Comparison of ENCODE assay signal across 9 mouse cellular contexts in the genomic region with DNA sequence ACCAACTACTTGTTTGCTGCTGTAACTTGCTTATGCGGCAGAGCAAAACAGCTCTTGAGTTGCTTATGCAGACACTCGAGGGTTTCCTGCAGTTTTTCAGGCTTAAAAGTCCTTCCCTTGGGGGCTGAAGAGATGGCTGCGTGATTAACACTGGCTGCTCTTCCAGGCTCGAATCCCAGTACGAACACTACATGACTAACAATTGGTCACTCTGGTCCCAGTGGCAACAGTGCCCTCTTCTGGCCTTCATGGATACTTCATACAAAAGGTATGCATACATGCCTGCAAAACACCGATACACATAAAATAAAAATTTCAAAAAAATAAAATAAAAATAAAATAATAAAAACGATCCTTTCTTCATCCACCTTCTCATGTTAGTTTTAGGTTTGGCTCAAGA. TPM values are rescaled to one million over a fixed set of nuclear protein-coding genes. Genes with fewer than 3 reads are reported as not detected.
DNase-seq lines count a peak whose midpoint lies in the region; ATAC-seq and TF ChIP-seq lines count a peak whose summit lies in the region.
"Had no signal": no experiment of that assay in that cellular context is flagged by ENCODE, and none has a peak within 500 bp of the region (broad histone marks: within the 10 kb centered on the region; RNA-seq: fewer than 3 reads in every experiment).

No protein-coding gene starts in this region.

- peak; percentile 49 for DNase-seq in CD4-positive, CD25-positive, alpha-beta regulatory T cell, adult 2 months (ENCODE audit: low read depth, low spot score)
- DNase-seq in left cerebral cortex, adult 2 months (ENCODE audit: extremely low spot score in 1 of 2, low spot score in 2 of 2): no peak
- no peak for DNase-seq in left cerebral cortex, adult 8-10 months (ENCODE audit: low spot score in 2 of 2)
- DNase-seq in ZHBTc4 (ENCODE audit: low read depth, low spot score): peak; percentile 83
- DNase-seq in kidney, postnatal 14 days: peak; percentile 47
- DNase-seq in ovary, postnatal 10 days (ENCODE audit: low spot score): no peak
- DNase-seq in frontal cortex, postnatal 25 days (ENCODE audit: low spot score in 2 of 2): no peak

- H3K4me3 ChIP-seq in left cerebral cortex, adult 2 months: no peak overlapping the region
- H3K4me3 ChIP-seq: heart, embryonic 15.5 days had no signal

- no peak overlapping the region for H3K27ac ChIP-seq in left cerebral cortex, adult 2 months
- H3K27ac ChIP-seq: heart, embryonic 15.5 days had no signal

- peak; percentile 57 for TF ChIP-seq CTCF in left cerebral cortex, adult 2 months (IDR thresholded peaks at IDR 0.05)

- intact Hi-C loops in left cerebral cortex, adult 2 months (cut with DNase I): loop anchor here (1.0 to 5.0 kb wide), 2 partner anchors 49 to 136 kb away; no protein-coding TSS in a partner anchor

- ATAC-seq in CD4-positive, CD25-positive, alpha-beta regulatory T cell, adult 4 months: no peak

RNA-seq across cellular contexts. Expression of gene Man1b1, which starts 3.7 kb away (rescaled TPM):
- polyA plus RNA-seq in CD4-positive, CD25-positive, alpha-beta regulatory T cell, adult 4 months (2017; shearing (Covaris generic)): 10 to 100 TPM; 21.7 to 32.4 TPM
- total RNA-seq in left cerebral cortex, adult 2 months (2021): 10 to 100 TPM; 56.0 to 62.4 TPM
- 10 to 100 TPM; 57.3 to 64.7 (median 61.0) TPM for total RNA-seq in left cerebral cortex, adult 8-10 months (2022)

RNA-seq across cellular contexts. Expression of gene Grin1, which starts 9.5 kb away (rescaled TPM):
- polyA plus RNA-seq in CD4-positive, CD25-positive, alpha-beta regulatory T cell, adult 4 months (2017; shearing (Covaris generic)): not detected
- total RNA-seq in left cerebral cortex, adult 2 months (2021): 100 to 1,000 TPM; 452 to 457 TPM
- total RNA-seq in left cerebral cortex, adult 8-10 months (2022): 100 to 1,000 TPM; 390 to 399 (median 395) TPM

RNA-seq across cellular contexts. Expression of gene Dpp7, which starts 27.7 kb away (rescaled TPM):
- polyA plus RNA-seq in CD4-positive, CD25-positive, alpha-beta regulatory T cell, adult 4 months (2017; shearing (Covaris generic)): 10 to 100 TPM; 15.5 to 24.6 TPM
- total RNA-seq in left cerebral cortex, adult 2 months (2021): 10 to 100 TPM; 32.2 to 33.9 TPM
- total RNA-seq in left cerebral cortex, adult 8-10 months (2022): 10 to 100 TPM; 35.1 to 50.7 (median 37.9) TPM

RNA-seq across cellular contexts. Expression of gene Uap1l1, which starts 37.0 kb away (rescaled TPM):
- polyA plus RNA-seq in CD4-positive, CD25-positive, alpha-beta regulatory T cell, adult 4 months (2017; shearing (Covaris generic)): 10 to 100 TPM; 18.0 to 18.8 TPM
- 10 to 100 TPM; 15.8 to 24.9 TPM for total RNA-seq in left cerebral cortex, adult 2 months (2021)
- total RNA-seq in left cerebral cortex, adult 8-10 months (2022): 10 to 100 TPM; 20.9 to 31.0 (median 25.8) TPM

RNA-seq across cellular contexts. Expression of gene Lrrc26, which starts 38.7 kb away (rescaled TPM):
- not detected for polyA plus RNA-seq in CD4-positive, CD25-positive, alpha-beta regulatory T cell, adult 4 months (2017; shearing (Covaris generic))
- not detected for total RNA-seq in left cerebral cortex, adult 2 months (2021)
- not detected for total RNA-seq in left cerebral cortex, adult 8-10 months (2022)

Comparison
In these comparisons a context has a peak if more than half of its experiments do, and no peak if none do; other contexts are left out.
1. DNase-seq: peak in CD4-positive, CD25-positive, alpha-beta regulatory T cell, adult 2 months (single experiment), ZHBTc4 (single experiment) and kidney, postnatal 14 days (single experiment); none in left cerebral cortex, adult 2 months (0 of 2), left cerebral cortex, adult 8-10 months (0 of 2), ovary, postnatal 10 days (single experiment) and frontal cortex, postnatal 25 days (0 of 2).